Mouse (Mus musculus): ENCODE results near the gene Fzd9.
A peak's percentile ranks its signal among the peaks of the same experiment; 100 is the strongest.

Gene Fzd9

GRCm38 (mm10) chr5:135251079-135251454, at the start of gene Fzd9:
Gene Fzd9, minus strand, starts transcription at chr5:135251230.
- DNase-seq (ENCODE audit: low spot score) = peak; percentile 84

GRCm38 (mm10) chr5:135292001-135292400, 41.0 kb upstream of the Fzd9 start:
- DNase-seq (ENCODE audit: low spot score) = no peak

GRCm38 (mm10) chr5:135291193-135291592, 40.2 kb upstream of the Fzd9 start:
- no peak for DNase-seq (ENCODE audit: low spot score)

GRCm38 (mm10) chr5:135290703-135291102, 39.7 kb upstream of the Fzd9 start:
- DNase-seq (ENCODE audit: low spot score) = no peak

GRCm38 (mm10) chr5:135286926-135287325, 35.9 kb upstream of the Fzd9 start:
- DNase-seq (ENCODE audit: low spot score) = no peak

- DNase-seq (ENCODE audit: low spot score) = peak; percentile 39
Measured at GRCm38 (mm10) chr5:135286185-135286584, 35.2 kb upstream of the Fzd9 start.

GRCm38 (mm10) chr5:135285211-135285610, 34.2 kb upstream of the Fzd9 start:
- no peak for DNase-seq (ENCODE audit: low spot score)

- DNase-seq (ENCODE audit: low spot score) = peak; percentile 60
Measured at GRCm38 (mm10) chr5:135280226-135280625, 29.2 kb upstream of the Fzd9 start.

- DNase-seq (ENCODE audit: low spot score) = no peak
Measured at GRCm38 (mm10) chr5:135276597-135276996, 25.6 kb upstream of the Fzd9 start.

- DNase-seq (ENCODE audit: low spot score) = no peak
Measured at GRCm38 (mm10) chr5:135274663-135275396, 23.8 kb upstream of the Fzd9 start.

GRCm38 (mm10) chr5:135271563-135272165, 20.6 kb upstream of the Fzd9 start:
- no peak for DNase-seq (ENCODE audit: low spot score)

GRCm38 (mm10) chr5:135270361-135270760, 19.3 kb upstream of the Fzd9 start:
- no peak for DNase-seq (ENCODE audit: low spot score)

GRCm38 (mm10) chr5:135269451-135269850, 18.4 kb upstream of the Fzd9 start:
- DNase-seq (ENCODE audit: low spot score) = no peak

GRCm38 (mm10) chr5:135264548-135264947, 13.5 kb upstream of the Fzd9 start:
- no peak for DNase-seq (ENCODE audit: low spot score)

GRCm38 (mm10) chr5:135263866-135264503, 13.0 kb upstream of the Fzd9 start:
- peak; percentile 68 for DNase-seq (ENCODE audit: low spot score)

GRCm38 (mm10) chr5:135258280-135259150, 7.5 kb upstream of the Fzd9 start:
- DNase-seq (ENCODE audit: low spot score) = no peak

- peak; percentile 66 for DNase-seq (ENCODE audit: low spot score)
Measured at GRCm38 (mm10) chr5:135257559-135257958, 6.5 kb upstream of the Fzd9 start.

- DNase-seq (ENCODE audit: low spot score) = no peak
Measured at GRCm38 (mm10) chr5:135256166-135256565, 5.1 kb upstream of the Fzd9 start.

GRCm38 (mm10) chr5:135253741-135254401, 2.8 kb upstream of the Fzd9 start:
- no peak for DNase-seq (ENCODE audit: low spot score)

GRCm38 (mm10) chr5:135250186-135251078, 598 bp downstream of the Fzd9 start:
- DNase-seq (ENCODE audit: low spot score) = peak; percentile 49

All from testis, postnatal 14 days (tissue).